8 mouse cellular contexts compared by ENCODE assay signal in genomic region chr16:78197252-78197896, GRCm38 (mm10).
A peak's percentile ranks its signal among the peaks of the same experiment; 100 is the strongest.
DNase-seq lines count a peak whose midpoint lies in the region; ATAC-seq and TF ChIP-seq lines count a peak whose summit lies in the region.

No protein-coding gene starts in this region.

- DNase-seq in liver = peak; percentile 80
- peak; percentile 78 to 81 for DNase-seq in cerebellum, postnatal 36 days
- peak; percentile 57 to 65 for DNase-seq in gastrocnemius, adult 8-10 months (ENCODE audit: low spot score in 2 of 2)
- peak; percentile 89 for DNase-seq in limb, embryonic 14.5 days (ENCODE audit: low spot score)
- peak; percentile 76 to 81 for DNase-seq in natural killer cell, adult 2 months (ENCODE audit: low spot score in 2 of 2)
- peak; percentile 92 for DNase-seq in testis, postnatal 10 days (ENCODE audit: low spot score)

- TF ChIP-seq POLR2A in limb, embryonic 14.5 days (IDR thresholded peaks at IDR 0.05; ENCODE audit: borderline replicate concordance, extremely low read depth, insufficient read depth, insufficient read length) = no peak

- no peak overlapping the region for H3K4me3 ChIP-seq in liver, embryonic 12.5 days
- no peak overlapping the region for H3K4me3 ChIP-seq in kidney, embryonic 16.5 days (ENCODE audit: low read length)
- H3K4me3 ChIP-seq in limb, embryonic 14.5 days (replicated peaks; ENCODE audit: low read length) = no peak overlapping the region

- no peaks in the 10 kb centered on the region for H3K9me3 ChIP-seq in liver, embryonic 12.5 days (replicated peaks)
- H3K9me3 ChIP-seq in kidney, embryonic 16.5 days (ENCODE audit: low read length) = no peaks in the 10 kb centered on the region
- no peaks in the 10 kb centered on the region for H3K9me3 ChIP-seq in limb, embryonic 14.5 days (ENCODE audit: control insufficient read depth, low read length)

- WGBS in liver, embryonic 12.5 days (ENCODE audit: insufficient replicate concordance) = 14% methylated on average over 10 of the region's 10 CpGs
- 14% methylated on average over 10 of the region's 10 CpGs for WGBS in kidney, embryonic 16.5 days
- WGBS in limb, embryonic 14.5 days = 14% methylated on average over 10 of the region's 10 CpGs

- no peaks in the 10 kb centered on the region for H3K4me1 ChIP-seq in liver, embryonic 12.5 days
- no peaks in the 10 kb centered on the region; the same call in 1 of the 2 replicates for H3K4me1 ChIP-seq in kidney, embryonic 16.5 days (ENCODE audit: insufficient read depth, low read length)
- H3K4me1 ChIP-seq in limb, embryonic 14.5 days (ENCODE audit: control insufficient read depth, insufficient read depth, low read length) = no peaks in the 10 kb centered on the region

- H3K27ac ChIP-seq in liver, embryonic 12.5 days = no peak overlapping the region
- no peak overlapping the region for H3K27ac ChIP-seq in kidney, embryonic 16.5 days (ENCODE audit: low read length)
- H3K27ac ChIP-seq in limb, embryonic 14.5 days (replicated peaks; ENCODE audit: low read depth, low read length) = no peak overlapping the region

- no peak overlapping the region for H3K9ac ChIP-seq in liver, embryonic 12.5 days
- no peak overlapping the region for H3K9ac ChIP-seq in kidney, embryonic 16.5 days (replicated peaks; ENCODE audit: low read length)
- no peak overlapping the region for H3K9ac ChIP-seq in limb, embryonic 14.5 days (ENCODE audit: low read depth, low read length, severe bottlenecking)

- no peak for ATAC-seq in liver, embryonic 12.5 days
- ATAC-seq in kidney, embryonic 16.5 days (ENCODE audit: low FRiP score, low TSS enrichment) = peak; percentile 69; the same call in 1 of the 2 replicates
- ATAC-seq in limb, embryonic 14.5 days (ENCODE audit: low FRiP score, low read depth) = no peak

- H3K27me3 ChIP-seq in liver, embryonic 12.5 days (replicated peaks) = no peaks in the 10 kb centered on the region
- H3K27me3 ChIP-seq in kidney, embryonic 16.5 days (ENCODE audit: insufficient read depth, low read length) = no peaks in the 10 kb centered on the region
- H3K27me3 ChIP-seq in limb, embryonic 14.5 days (ENCODE audit: control insufficient read depth, insufficient read depth, low read length) = no peaks in the 10 kb centered on the region

- H3K36me3 ChIP-seq in liver, embryonic 12.5 days = no peaks in the 10 kb centered on the region
- no peaks in the 10 kb centered on the region for H3K36me3 ChIP-seq in kidney, embryonic 16.5 days (ENCODE audit: insufficient read depth, low read length)
- H3K36me3 ChIP-seq in limb, embryonic 14.5 days (ENCODE audit: control insufficient read depth, insufficient read depth, low read length) = no peaks in the 10 kb centered on the region

- H3K4me2 ChIP-seq in liver, embryonic 12.5 days = no peak overlapping the region
- H3K4me2 ChIP-seq in kidney, embryonic 16.5 days (replicated peaks; ENCODE audit: low read depth, low read length) = no peak overlapping the region
- no peak overlapping the region for H3K4me2 ChIP-seq in limb, embryonic 14.5 days (replicated peaks; ENCODE audit: low read depth, low read length, severe bottlenecking)
